Mouse (Mus musculus): Measurements from ENCODE around the gene Gm49339. TPM values are rescaled to one million over a fixed set of nuclear protein-coding genes. Genes with fewer than 3 reads are reported as not detected.
"Not testable (repeated sequence)": the region's sequence is repeated elsewhere in the genome, so short reads cannot be mapped to it uniquely, and the experiment has no call there.

Gene Gm49339
- polyA plus RNA-seq (2014; fragmentation: Nextera tagmentation; extraction: Ambion mirVana) = 0.29 TPM in 1 of 2 replicates, not detected in the other

GRCm38 (mm10) chr10:51480397-51480796 is at the start of gene Gm49339, which contains the start of gene Lilr4b:
Gene Gm49339, plus strand, starts transcription at chr10:51480612.
Gene Lilr4b, plus strand, starts transcription at chr10:51480632.
- H3K4me3 ChIP-seq (ENCODE audit: low read depth, low read length); ATAC-seq (ENCODE audit: low FRiP score); H3K9ac ChIP-seq (ENCODE audit: low read depth, low read length); H3K4me2 ChIP-seq (replicated peaks; ENCODE audit: low read depth, low read length); H3K4me1 ChIP-seq (replicated peaks; ENCODE audit: control insufficient read depth, insufficient read depth, low read length); H3K27me3 ChIP-seq (ENCODE audit: control insufficient read depth, insufficient read depth, low read length); H3K9me3 ChIP-seq (ENCODE audit: control insufficient read depth, low read length); DNase-seq (ENCODE audit: low spot score); H3K36me3 ChIP-seq (ENCODE audit: control insufficient read depth, insufficient read depth, low read length); H3K27ac ChIP-seq (ENCODE audit: low read depth, low read length): not testable (repeated sequence)
- 88% methylated on average over 1 of the region's 3 CpGs for WGBS

- H3K27me3 ChIP-seq (ENCODE audit: control insufficient read depth, insufficient read depth, low read length) = no peaks in the 10 kb centered on the region
- ATAC-seq (ENCODE audit: low FRiP score) = no peak
- no peaks in the 10 kb centered on the region for H3K4me1 ChIP-seq (replicated peaks; ENCODE audit: control insufficient read depth, insufficient read depth, low read length)
- no peak overlapping the region for H3K9ac ChIP-seq (ENCODE audit: low read depth, low read length)
- no peak overlapping the region for H3K4me2 ChIP-seq (replicated peaks; ENCODE audit: low read depth, low read length)
- no peak overlapping the region for H3K4me3 ChIP-seq (ENCODE audit: low read depth, low read length)
- no peak for DNase-seq (ENCODE audit: low spot score)
- no peaks in the 10 kb centered on the region for H3K36me3 ChIP-seq (ENCODE audit: control insufficient read depth, insufficient read depth, low read length)
- no peak overlapping the region for H3K27ac ChIP-seq (ENCODE audit: low read depth, low read length)
- no peaks in the 10 kb centered on the region for H3K9me3 ChIP-seq (ENCODE audit: control insufficient read depth, low read length)
Observed at GRCm38 (mm10) chr10:51432940-51433339, 47.5 kb upstream of the Gm49339 start.

GRCm38 (mm10) chr10:51435684-51436083 is 44.7 kb upstream of the Gm49339 start:
- H3K4me1 ChIP-seq (replicated peaks; ENCODE audit: control insufficient read depth, insufficient read depth, low read length) = no peaks in the 10 kb centered on the region
- no peak overlapping the region for H3K4me2 ChIP-seq (replicated peaks; ENCODE audit: low read depth, low read length)
- DNase-seq (ENCODE audit: low spot score) (no peak), ATAC-seq (ENCODE audit: low FRiP score) (no peak)
- H3K27ac ChIP-seq (ENCODE audit: low read depth, low read length) = no peak overlapping the region
- no peaks in the 10 kb centered on the region for H3K36me3 ChIP-seq (ENCODE audit: control insufficient read depth, insufficient read depth, low read length)
- no peak overlapping the region for H3K4me3 ChIP-seq (ENCODE audit: low read depth, low read length)
- H3K27me3 ChIP-seq (ENCODE audit: control insufficient read depth, insufficient read depth, low read length) = no peaks in the 10 kb centered on the region
- H3K9ac ChIP-seq (ENCODE audit: low read depth, low read length) = no peak overlapping the region
- WGBS = 87% methylated on average over 3 of the region's 3 CpGs
- H3K9me3 ChIP-seq (ENCODE audit: control insufficient read depth, low read length) = no peaks in the 10 kb centered on the region

GRCm38 (mm10) chr10:51451610-51452009 is 28.8 kb upstream of the Gm49339 start:
- no peak overlapping the region for H3K27ac ChIP-seq (ENCODE audit: low read depth, low read length)
- H3K9ac ChIP-seq (ENCODE audit: low read depth, low read length) = no peak overlapping the region
- H3K4me3 ChIP-seq (ENCODE audit: low read depth, low read length) = no peak overlapping the region
- ATAC-seq (ENCODE audit: low FRiP score) (no peak), DNase-seq (ENCODE audit: low spot score) (no peak)
- H3K27me3 ChIP-seq (ENCODE audit: control insufficient read depth, insufficient read depth, low read length) = no peaks in the 10 kb centered on the region
- H3K9me3 ChIP-seq (ENCODE audit: control insufficient read depth, low read length) = no peaks in the 10 kb centered on the region
- no peaks in the 10 kb centered on the region for H3K36me3 ChIP-seq (ENCODE audit: control insufficient read depth, insufficient read depth, low read length)
- H3K4me2 ChIP-seq (replicated peaks; ENCODE audit: low read depth, low read length) = no peak overlapping the region
- H3K4me1 ChIP-seq (replicated peaks; ENCODE audit: control insufficient read depth, insufficient read depth, low read length) = no peaks in the 10 kb centered on the region
- WGBS = 88% methylated on average over 4 of the region's 4 CpGs

- no peak overlapping the region for H3K4me3 ChIP-seq (ENCODE audit: low read depth, low read length)
- DNase-seq (ENCODE audit: low spot score) (no peak), ATAC-seq (ENCODE audit: low FRiP score) (no peak)
- H3K4me2 ChIP-seq (replicated peaks; ENCODE audit: low read depth, low read length) = no peak overlapping the region
- no peaks in the 10 kb centered on the region for H3K4me1 ChIP-seq (replicated peaks; ENCODE audit: control insufficient read depth, insufficient read depth, low read length)
- H3K9me3 ChIP-seq (ENCODE audit: control insufficient read depth, low read length) = no peaks in the 10 kb centered on the region
- WGBS = 84% methylated on average over 1 of the region's 1 CpGs
- no peak overlapping the region for H3K9ac ChIP-seq (ENCODE audit: low read depth, low read length)
- no peak overlapping the region for H3K27ac ChIP-seq (ENCODE audit: low read depth, low read length)
- no peaks in the 10 kb centered on the region for H3K27me3 ChIP-seq (ENCODE audit: control insufficient read depth, insufficient read depth, low read length)
- no peaks in the 10 kb centered on the region for H3K36me3 ChIP-seq (ENCODE audit: control insufficient read depth, insufficient read depth, low read length)
Observed at GRCm38 (mm10) chr10:51453616-51454298, 26.7 kb upstream of the Gm49339 start.

GRCm38 (mm10) chr10:51454365-51454764 is 26.0 kb upstream of the Gm49339 start:
- H3K4me1 ChIP-seq (replicated peaks; ENCODE audit: control insufficient read depth, insufficient read depth, low read length) = no peaks in the 10 kb centered on the region
- 88% methylated on average over 1 of the region's 1 CpGs for WGBS
- H3K4me2 ChIP-seq (replicated peaks; ENCODE audit: low read depth, low read length) = no peak overlapping the region
- H3K27me3 ChIP-seq (ENCODE audit: control insufficient read depth, insufficient read depth, low read length) = no peaks in the 10 kb centered on the region
- no peak overlapping the region for H3K27ac ChIP-seq (ENCODE audit: low read depth, low read length)
- no peaks in the 10 kb centered on the region for H3K9me3 ChIP-seq (ENCODE audit: control insufficient read depth, low read length)
- H3K9ac ChIP-seq (ENCODE audit: low read depth, low read length) = no peak overlapping the region
- no peaks in the 10 kb centered on the region for H3K36me3 ChIP-seq (ENCODE audit: control insufficient read depth, insufficient read depth, low read length)
- H3K4me3 ChIP-seq (ENCODE audit: low read depth, low read length) = no peak overlapping the region
- ATAC-seq (ENCODE audit: low FRiP score) (no peak), DNase-seq (ENCODE audit: low spot score) (no peak)

GRCm38 (mm10) chr10:51455762-51456161 is 24.6 kb upstream of the Gm49339 start:
- no peak overlapping the region for H3K4me2 ChIP-seq (replicated peaks; ENCODE audit: low read depth, low read length)
- WGBS = 93% methylated on average over 1 of the region's 1 CpGs
- no peak for DNase-seq (ENCODE audit: low spot score)
- no peaks in the 10 kb centered on the region for H3K36me3 ChIP-seq (ENCODE audit: control insufficient read depth, insufficient read depth, low read length)
- no peaks in the 10 kb centered on the region for H3K9me3 ChIP-seq (ENCODE audit: control insufficient read depth, low read length)
- H3K27ac ChIP-seq (ENCODE audit: low read depth, low read length) = no peak overlapping the region
- H3K4me3 ChIP-seq (ENCODE audit: low read depth, low read length) = no peak overlapping the region
- no peak overlapping the region for H3K9ac ChIP-seq (ENCODE audit: low read depth, low read length)
- ATAC-seq (ENCODE audit: low FRiP score) = no peak
- no peaks in the 10 kb centered on the region for H3K27me3 ChIP-seq (ENCODE audit: control insufficient read depth, insufficient read depth, low read length)
- no peaks in the 10 kb centered on the region for H3K4me1 ChIP-seq (replicated peaks; ENCODE audit: control insufficient read depth, insufficient read depth, low read length)

GRCm38 (mm10) chr10:51456369-51456768 is 24.0 kb upstream of the Gm49339 start:
- DNase-seq (ENCODE audit: low spot score) = no peak
- no peak overlapping the region for H3K27ac ChIP-seq (ENCODE audit: low read depth, low read length)
- H3K9me3 ChIP-seq (ENCODE audit: control insufficient read depth, low read length) = no peaks in the 10 kb centered on the region
- H3K4me1 ChIP-seq (replicated peaks; ENCODE audit: control insufficient read depth, insufficient read depth, low read length) = no peaks in the 10 kb centered on the region
- ATAC-seq (ENCODE audit: low FRiP score) = no peak
- no peak overlapping the region for H3K4me3 ChIP-seq (ENCODE audit: low read depth, low read length)
- no peaks in the 10 kb centered on the region for H3K27me3 ChIP-seq (ENCODE audit: control insufficient read depth, insufficient read depth, low read length)
- H3K9ac ChIP-seq (ENCODE audit: low read depth, low read length) = no peak overlapping the region
- H3K4me2 ChIP-seq (replicated peaks; ENCODE audit: low read depth, low read length) = no peak overlapping the region
- no peaks in the 10 kb centered on the region for H3K36me3 ChIP-seq (ENCODE audit: control insufficient read depth, insufficient read depth, low read length)
- WGBS = 87% methylated on average over 4 of the region's 4 CpGs

GRCm38 (mm10) chr10:51463800-51464199 is 16.6 kb upstream of the Gm49339 start:
- not testable (repeated sequence) for H3K9ac ChIP-seq (ENCODE audit: low read depth, low read length); H3K9me3 ChIP-seq (ENCODE audit: control insufficient read depth, low read length); H3K36me3 ChIP-seq (ENCODE audit: control insufficient read depth, insufficient read depth, low read length); DNase-seq (ENCODE audit: low spot score); H3K27ac ChIP-seq (ENCODE audit: low read depth, low read length); H3K4me2 ChIP-seq (replicated peaks; ENCODE audit: low read depth, low read length); H3K27me3 ChIP-seq (ENCODE audit: control insufficient read depth, insufficient read depth, low read length); H3K4me3 ChIP-seq (ENCODE audit: low read depth, low read length); ATAC-seq (ENCODE audit: low FRiP score); H3K4me1 ChIP-seq (replicated peaks; ENCODE audit: control insufficient read depth, insufficient read depth, low read length)
- WGBS = 42% methylated on average over 4 of the region's 4 CpGs

All from hindbrain, embryonic 11.5 days (tissue).